Mouse (Mus musculus) cerebellum, adult 18-20 months (tissue): ENCODE measurements around the gene Bax.
"Not testable (repeated sequence)": the region's sequence is repeated elsewhere in the genome, so short reads cannot be mapped to it uniquely, and the experiment has no call there.

ENCODE experiments used
- DNase-seq, 2 experiments: peaks; one replicate each; pipeline ENCODE4 v3.0.0; 2021

Gene Bax

GRCm38 (mm10) chr7:45466283-45467089, at the start of gene Bax:
Gene Bax (minus strand): TSS chr7:45466898.
- DNase-seq, result peak; percentile 98 to 99

GRCm38 (mm10) chr7:45515436-45515835, 48.7 kb upstream of the Bax start:
- DNase-seq, result no peak

- DNase-seq, result no peak
Measured at GRCm38 (mm10) chr7:45514411-45514810, 47.7 kb upstream of the Bax start.

- peak; percentile 92 to 95 for DNase-seq
Measured at GRCm38 (mm10) chr7:45509912-45510787, 43.5 kb upstream of the Bax start, which contains the start of gene Nucb1. Gene Nucb1 (minus strand): TSS chr7:45510406.

- no peak for DNase-seq
Measured at GRCm38 (mm10) chr7:45509181-45509882, 42.6 kb upstream of the Bax start.

- DNase-seq, result no peak
Measured at GRCm38 (mm10) chr7:45508561-45508960, 41.9 kb upstream of the Bax start.

GRCm38 (mm10) chr7:45507583-45507982, 40.9 kb upstream of the Bax start:
- peak in 1 of 2 experiments; percentile 54 for DNase-seq

GRCm38 (mm10) chr7:45498427-45498826, 31.7 kb upstream of the Bax start:
- no peak for DNase-seq

GRCm38 (mm10) chr7:45494548-45494947, 27.9 kb upstream of the Bax start:
- no peak for DNase-seq

- peak; percentile 81 to 89 for DNase-seq
Measured at GRCm38 (mm10) chr7:45492951-45493350, 26.3 kb upstream of the Bax start.

- peak in 1 of 2 experiments; percentile 44 for DNase-seq
Measured at GRCm38 (mm10) chr7:45492225-45492844, 25.6 kb upstream of the Bax start.

GRCm38 (mm10) chr7:45491264-45491663, 24.6 kb upstream of the Bax start:
- no peak for DNase-seq

- DNase-seq, result no peak
Measured at GRCm38 (mm10) chr7:45490822-45491221, 24.1 kb upstream of the Bax start.

GRCm38 (mm10) chr7:45489578-45489977, 22.9 kb upstream of the Bax start:
- no peak for DNase-seq

GRCm38 (mm10) chr7:45488293-45489204, 21.9 kb upstream of the Bax start, which contains the start of gene Dhdh:
Gene Dhdh (minus strand): TSS chr7:45488805.
- peak; percentile 71 to 74 for DNase-seq

GRCm38 (mm10) chr7:45487861-45488292, 21.2 kb upstream of the Bax start:
- DNase-seq, result no peak

GRCm38 (mm10) chr7:45486761-45487415, 20.2 kb upstream of the Bax start, which contains the start of gene Gm45808:
Gene Gm45808 (minus strand): TSS chr7:45486811.
- DNase-seq, result no peak

GRCm38 (mm10) chr7:45486158-45486557, 19.5 kb upstream of the Bax start:
- no peak for DNase-seq

- not testable (repeated sequence) for DNase-seq
Measured at GRCm38 (mm10) chr7:45484985-45485384, 18.3 kb upstream of the Bax start.

- no peak for DNase-seq
Measured at GRCm38 (mm10) chr7:45482166-45482565, 15.5 kb upstream of the Bax start.
